Mouse (Mus musculus) right cerebral cortex, postnatal 36 days (tissue): Measurements from ENCODE around the gene Gm21680.
"Not testable (repeated sequence)": the region's sequence is repeated elsewhere in the genome, so short reads cannot be mapped to it uniquely, and the experiment has no call there.

Source experiments
- DNase-seq, 2 experiments: peaks; one replicate each; pipeline ENCODE4 v3.0.0; 2022; ENCODE audit warnings: low spot score in 2 of 2, mixed read lengths in 1 of 2

Gm21680 gene

GRCm38 (mm10) chr5:25972563-25972962 is at the start of gene Gm21680:
Gene Gm21680, minus strand, starts transcription at chr5:25972663.
- not testable (repeated sequence) for DNase-seq

GRCm38 (mm10) chr5:26007697-26008096 is 35.2 kb upstream of the Gm21680 start:
- not testable (repeated sequence) for DNase-seq

GRCm38 (mm10) chr5:26006937-26007695 is 34.7 kb upstream of the Gm21680 start:
- peak; percentile 2 to 3 for DNase-seq

GRCm38 (mm10) chr5:26004698-26005097 is 32.2 kb upstream of the Gm21680 start, which contains the start of gene Gm1979:
Gene Gm1979, minus strand, starts transcription at chr5:26004798.
- DNase-seq, result not testable (repeated sequence)

GRCm38 (mm10) chr5:25988550-25988949 is 16.1 kb upstream of the Gm21680 start, which contains the start of gene Gm21698:
Gene Gm21698, minus strand, starts transcription at chr5:25988650.
- not testable (repeated sequence) for DNase-seq

- not testable (repeated sequence) for DNase-seq
Observed at GRCm38 (mm10) chr5:25957050-25957449, 15.4 kb downstream of the Gm21680 start.

- not testable (repeated sequence) for DNase-seq
Observed at GRCm38 (mm10) chr5:25956611-25957010, 15.9 kb downstream of the Gm21680 start.

- DNase-seq, result not testable (repeated sequence)
Observed at GRCm38 (mm10) chr5:25954317-25954716, 18.1 kb downstream of the Gm21680 start, which contains the start of gene Gm21671. Gene Gm21671, minus strand, starts transcription at chr5:25954417.

- not testable (repeated sequence) for DNase-seq
Observed at GRCm38 (mm10) chr5:25945391-25945790, 27.1 kb downstream of the Gm21680 start.

- not testable (repeated sequence) for DNase-seq
Observed at GRCm38 (mm10) chr5:25942281-25942680, 30.2 kb downstream of the Gm21680 start, which contains the start of gene Gm21663. Gene Gm21663, minus strand, starts transcription at chr5:25942381.
